Mouse (Mus musculus) Patski (cell line): Measurements from ENCODE around the gene Ralgapa2. TPM values are rescaled to one million over a fixed set of nuclear protein-coding genes. Genes with fewer than 3 reads are reported as not detected.
A peak's percentile ranks its signal among the peaks of the same experiment; 100 is the strongest.

Experiments used
- ATAC-seq: fragments of 100-300 bp; one replicate; pipeline ENCODE4 v1.8.0; 2021
- CTCF ChIA-PET: fragments of 350-600 bp; sonication (Branson Sonifier 250); formaldehyde crosslinking; loops from one replicate; lab custom pipeline; 2022; ENCODE audit warnings: inconsistent platforms; lab: Charles Lee
- POLR2A ChIA-PET: fragments of 350-600 bp; sonication (Branson Sonifier 250); formaldehyde crosslinking; loops from one replicate; lab custom pipeline; 2022; ENCODE audit warnings: antibody characterized with exemption, inconsistent platforms; lab: Charles Lee
- DNase-seq: peaks from one replicate; pipeline ENCODE4 v3.0.0-alpha.2; 2011; ENCODE audit warnings: low read depth, low spot score
- H3K27me3 ChIP-seq: fragments of 371-371 bp; one replicate; pipeline ENCODE4 v1.5.1; 2021
- CTCF ChIP-seq: fragments of 100-300 bp; IDR thresholded peaks from one replicate; pipeline ENCODE4 v1.5.1; 2021
- in situ Hi-C: fragments of 300-500 bp; cut with MboI; formaldehyde crosslinking; loops from 3 replicates; pipeline ENCODE4 v1.11.1; 2018; ENCODE audit warnings: low pct_unique_long_range_greater_than_20kb, mixed read lengths
- polyA plus RNA-seq: library from polyadenylated mRNA; unstranded; gene quantifications from one replicate; pipeline ENCODE4 v1.2.3, GENCODE M21; 2021

Ralgapa2 gene
- polyA plus RNA-seq, 1 experiment from 2014 or later: 4.7 TPM

- CTCF ChIA-PET: no interaction called here
- ATAC-seq: no peak
- TF ChIP-seq CTCF: no peak
These were observed 68.8 kb downstream of the Ralgapa2 start for GRCm38 (mm10) chr2:146443291-146443875.

GRCm38 (mm10) chr2:146441711-146442110 is 70.4 kb downstream of the Ralgapa2 start:
- H3K27me3 ChIP-seq: no peaks in the 10 kb centered on the region
- ATAC-seq (no peak), DNase-seq (no peak)
- POLR2A ChIA-PET: interaction anchor here (0.6 kb wide), 1 partner anchor 453 kb away, joined by 4 read pairs; no protein-coding TSS in a partner anchor
- CTCF ChIA-PET: interaction anchor here (1.1 to 1.5 kb wide), 2 partner anchors 28 to 35 kb away, joined by 3 to 4 read pairs; no protein-coding TSS in a partner anchor
- in situ Hi-C loops: no loop called here
- no peak for TF ChIP-seq CTCF

More at GRCm38 (mm10) chr2:146443291-146443875, 68.8 kb downstream of the Ralgapa2 start:
- no peaks in the 10 kb centered on the region for H3K27me3 ChIP-seq
- in situ Hi-C loops: no loop called here
- DNase-seq: no peak
- POLR2A ChIA-PET: no interaction called here

GRCm38 (mm10) chr2:146428751-146429150 is 83.4 kb downstream of the Ralgapa2 start:
- ChIA-PET CTCF (interaction anchor here (1.1 to 1.2 kb wide), 2 partner anchors 12 to 14 kb away, joined by 3 to 4 read pairs; no protein-coding TSS in a partner anchor), POLR2A (interaction anchor here (0.7 kb wide), 1 partner anchor 14 kb away, joined by 3 read pairs; no protein-coding TSS in a partner anchor)
- H3K27me3 ChIP-seq: no peaks in the 10 kb centered on the region
- ATAC-seq (no peak), DNase-seq (no peak)
- no peak for TF ChIP-seq CTCF
- in situ Hi-C loops: no loop called here

- CTCF ChIA-PET: interaction anchor here (1.1 to 1.2 kb wide), 2 partner anchors 13 kb away, joined by 3 to 4 read pairs; no protein-coding TSS in a partner anchor
- in situ Hi-C loops: no loop called here
- no peaks in the 10 kb centered on the region for H3K27me3 ChIP-seq
- ATAC-seq (no peak), DNase-seq (no peak)
- TF ChIP-seq CTCF: no peak
- POLR2A ChIA-PET: interaction anchor here (0.7 kb wide), 2 partner anchors 26 to 36 kb away, joined by 3 to 4 read pairs; no protein-coding TSS in a partner anchor
These were observed 84.8 kb downstream of the Ralgapa2 start for GRCm38 (mm10) chr2:146427380-146427779.

DNA sequence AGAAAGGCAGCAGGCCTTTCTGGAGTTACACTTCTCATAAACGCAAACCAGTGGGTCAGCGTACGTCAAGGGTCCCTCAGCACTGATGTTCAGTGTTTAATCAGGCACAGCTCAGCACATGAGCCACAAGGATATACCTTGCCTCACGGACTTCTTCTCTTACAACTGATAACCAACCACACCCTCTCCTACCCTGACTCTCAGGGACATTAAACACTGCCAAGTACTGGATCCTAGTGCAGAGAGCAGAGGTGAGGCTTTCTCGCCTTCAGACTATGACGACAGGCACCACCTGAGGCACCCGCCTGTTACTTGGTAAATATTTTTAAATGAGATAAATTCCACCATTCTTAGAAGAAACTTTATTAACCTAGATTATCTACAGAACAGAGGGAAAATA is 85.8 kb downstream of the Ralgapa2 start:
- in situ Hi-C loops: no loop called here
- ChIA-PET CTCF (no interaction called here), POLR2A (interaction anchor here (0.6 kb wide), 1 partner anchor 23 kb away, joined by 5 read pairs; no protein-coding TSS in a partner anchor)
- no peaks in the 10 kb centered on the region for H3K27me3 ChIP-seq
- ATAC-seq: no peak
- TF ChIP-seq CTCF: no peak
- DNase-seq: no peak

- ChIA-PET POLR2A (no interaction called here), CTCF (interaction anchor here (0.6 to 1.0 kb wide), 2 partner anchors 11 kb away, joined by 3 to 4 read pairs; no protein-coding TSS in a partner anchor)
- no peak for DNase-seq
- no peak for TF ChIP-seq CTCF
- in situ Hi-C loops: no loop called here
- H3K27me3 ChIP-seq: no peaks in the 10 kb centered on the region
- ATAC-seq: no peak
These were observed 86.9 kb downstream of the Ralgapa2 start for GRCm38 (mm10) chr2:146425235-146425634.

DNA sequence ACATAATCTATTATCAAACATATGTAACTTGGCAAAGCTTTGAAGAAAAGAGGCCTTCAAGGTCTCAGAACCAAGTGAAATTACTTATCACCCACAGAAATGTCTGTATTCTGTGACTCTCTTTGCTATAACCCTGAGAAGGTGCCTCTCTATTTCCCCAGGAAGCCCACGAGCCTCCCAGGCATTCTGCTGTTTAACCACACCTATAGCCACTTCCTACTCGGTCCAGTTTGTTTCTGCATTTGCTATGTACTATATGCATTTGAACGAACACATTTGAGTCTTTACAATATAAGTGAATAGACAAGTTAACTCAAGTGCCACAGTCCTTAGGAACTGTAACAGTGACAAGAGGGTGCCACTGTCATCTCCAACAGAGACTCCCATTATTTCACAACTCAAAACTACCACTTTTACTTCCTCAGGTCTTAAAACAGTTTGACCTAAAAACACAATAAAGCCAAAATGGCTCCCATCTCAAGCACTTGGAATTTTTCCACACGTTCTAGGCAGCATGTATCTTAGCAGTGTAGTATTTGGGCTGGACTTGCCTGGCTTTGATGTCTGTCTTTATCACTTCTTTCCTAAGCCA is 88.3 kb downstream of the Ralgapa2 start:
- no peaks in the 10 kb centered on the region for H3K27me3 ChIP-seq
- ChIA-PET POLR2A (no interaction called here), CTCF (no interaction called here)
- DNase-seq: no peak
- no peak for TF ChIP-seq CTCF
- ATAC-seq: no peak
- in situ Hi-C loops: no loop called here

DNA sequence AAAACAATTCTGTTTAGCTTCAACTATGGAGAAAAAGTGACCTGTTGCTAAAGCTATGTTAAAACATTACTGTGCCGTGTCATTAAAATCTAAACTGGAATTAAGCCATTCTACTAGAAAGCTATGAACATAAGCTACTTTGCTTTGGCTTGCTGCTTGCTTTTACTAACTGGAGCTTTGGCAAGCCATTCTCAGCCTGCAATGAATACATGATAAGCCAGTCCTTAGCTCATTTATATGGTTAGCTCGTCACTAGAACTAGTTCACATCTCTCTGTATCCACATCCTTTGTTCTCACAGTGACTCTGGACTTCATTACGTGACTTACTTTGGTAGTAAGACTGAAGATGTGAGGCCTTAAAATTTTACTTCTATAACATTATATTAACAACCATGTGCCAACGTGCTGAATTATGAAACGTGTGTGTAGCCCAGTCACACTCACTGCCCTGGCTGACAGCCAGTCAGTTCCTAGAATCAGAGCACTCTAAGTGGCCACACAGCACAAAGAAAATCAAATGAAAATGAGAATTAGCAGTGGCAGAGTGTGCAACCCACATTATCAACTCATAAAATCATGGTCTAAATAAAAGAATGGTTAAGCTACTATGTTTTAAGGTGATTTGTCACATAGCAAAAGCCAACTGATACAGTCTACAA is 89.0 kb downstream of the Ralgapa2 start:
- DNase-seq: no peak
- in situ Hi-C loops: no loop called here
- ATAC-seq: no peak
- no peak for TF ChIP-seq CTCF
- H3K27me3 ChIP-seq: no peaks in the 10 kb centered on the region
- ChIA-PET CTCF (no interaction called here), POLR2A (no interaction called here)

DNA sequence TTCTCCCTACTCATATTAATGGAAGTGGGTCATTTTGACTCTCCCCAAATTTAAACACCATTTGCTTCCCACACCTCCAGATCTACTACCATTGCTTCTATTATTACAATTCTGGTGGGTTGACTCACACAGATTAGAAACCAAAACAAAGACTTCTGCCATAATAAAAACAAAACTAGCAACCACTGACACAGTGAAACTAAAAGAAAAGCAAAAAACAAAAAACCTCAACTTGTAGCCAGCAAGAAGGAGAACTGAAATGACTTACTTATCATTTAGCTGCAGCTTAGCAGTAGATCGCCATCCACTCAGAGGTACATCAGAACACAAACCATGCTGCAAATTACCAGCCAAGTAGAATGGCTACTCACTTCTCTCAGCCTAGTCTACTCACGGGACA is 95.9 kb downstream of the Ralgapa2 start:
- ATAC-seq: no peak
- no peaks in the 10 kb centered on the region for H3K27me3 ChIP-seq
- ChIA-PET CTCF (interaction anchor here (1.7 kb wide), 1 partner anchor 460 kb away, joined by 7 read pairs; no protein-coding TSS in a partner anchor), POLR2A (no interaction called here)
- DNase-seq: no peak
- in situ Hi-C loops: loop anchor here (5.0 kb wide), 1 partner anchor 464 kb away; no protein-coding TSS in a partner anchor
- TF ChIP-seq CTCF: no peak

GRCm38 (mm10) chr2:146414484-146415291 is 97.5 kb downstream of the Ralgapa2 start:
- CTCF ChIA-PET: interaction anchor here (0.7 to 2.1 kb wide), 19 partner anchors 10 to 494 kb away, joined by 3 to 8 read pairs (median 4); no protein-coding TSS in a partner anchor
- peak; percentile 75 for TF ChIP-seq CTCF
- POLR2A ChIA-PET: no interaction called here
- peak; percentile 92 for ATAC-seq
- in situ Hi-C loops: loop anchor here (5.0 kb wide), 1 partner anchor 462 kb away; no protein-coding TSS in a partner anchor
- DNase-seq: no peak
- no peaks in the 10 kb centered on the region for H3K27me3 ChIP-seq
